Comparison of ENCODE assay signal across 10 mouse cellular contexts in the genomic region with DNA sequence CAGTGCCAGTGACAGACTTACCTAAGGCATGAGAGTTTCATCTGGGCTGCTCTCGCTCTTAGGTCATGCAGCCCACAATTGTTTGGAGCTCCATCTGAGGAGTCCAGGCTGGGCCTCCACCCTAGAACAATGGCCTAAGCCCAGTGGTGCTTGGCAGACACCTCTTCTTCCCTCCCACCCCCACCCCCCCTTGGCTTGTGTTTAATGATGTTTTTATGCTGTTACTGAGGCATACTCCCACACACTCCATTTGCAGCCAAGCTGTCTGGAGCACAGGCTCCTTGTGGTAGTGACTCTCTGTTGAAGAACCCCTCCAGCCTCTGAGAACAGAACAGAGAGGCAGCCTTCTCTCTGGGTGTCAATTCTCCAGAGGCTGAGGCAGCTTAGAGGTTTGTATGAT.
A peak's percentile ranks its signal among the peaks of the same experiment; 100 is the strongest.
DNase-seq lines count a peak whose midpoint lies in the region; ATAC-seq lines count a peak whose summit lies in the region.
"Had no signal": no experiment of that assay in that cellular context is flagged by ENCODE, and none has a peak within 500 bp of the region (broad histone marks: within the 10 kb centered on the region; RNA-seq: fewer than 3 reads in every experiment).

No protein-coding gene starts in this region.

- ATAC-seq in kidney, embryonic 14.5 days (ENCODE audit: low FRiP score, low TSS enrichment): peak; percentile 83
- peak; percentile 52 for ATAC-seq in heart, embryonic 16.5 days (replicated peaks; ENCODE audit: extremely low read depth, insufficient read depth, low FRiP score)
- no peak for ATAC-seq in liver, embryonic 11.5 days (replicated peaks; ENCODE audit: low FRiP score)

- no peaks in the 10 kb centered on the region for H3K9me3 ChIP-seq in kidney, embryonic 14.5 days (ENCODE audit: control insufficient read depth, low read length)
- H3K9me3 ChIP-seq in heart, embryonic 16.5 days (replicated peaks; ENCODE audit: control insufficient read depth, low read length): no peaks in the 10 kb centered on the region
- H3K9me3 ChIP-seq in liver, embryonic 11.5 days (ENCODE audit: control insufficient read depth, low read length): no peaks in the 10 kb centered on the region

- DNase-seq in kidney, postnatal 14 days: no peak
- peak; percentile 62 for DNase-seq in right cerebral cortex, adult 18-20 months
- DNase-seq in right cerebral cortex, postnatal 14 days: no peak
- peak; percentile 74 for DNase-seq in skeletal muscle tissue, adult 2 months (ENCODE audit: low read depth, low spot score)
- no peak for DNase-seq in adrenal gland, adult (ENCODE audit: inconsistent age in 2 of 2, low spot score in 1 of 2)
- DNase-seq in liver, embryonic 11.5 days (ENCODE audit: low spot score): no peak
- DNase-seq: kidney, adult 11 months had no signal

- no peak overlapping the region for H3K27ac ChIP-seq in kidney, embryonic 14.5 days (ENCODE audit: low read depth, low read length)
- no peak overlapping the region for H3K27ac ChIP-seq in heart, embryonic 16.5 days (ENCODE audit: low read length)
- no peak overlapping the region for H3K27ac ChIP-seq in liver, embryonic 11.5 days (ENCODE audit: low read depth, low read length)

- peaks cover 9% of the 10 kb centered on the region; the same call in 1 of the 2 replicates for H3K36me3 ChIP-seq in kidney, embryonic 14.5 days (ENCODE audit: control insufficient read depth, insufficient read depth, low read length)
- peaks cover 5% of the 10 kb centered on the region; the same call in 1 of the 2 replicates for H3K36me3 ChIP-seq in heart, embryonic 16.5 days (ENCODE audit: control insufficient read depth, insufficient read depth)
- H3K36me3 ChIP-seq in liver, embryonic 11.5 days (ENCODE audit: control insufficient read depth, insufficient read depth, low read length): peaks cover 3% of the 10 kb centered on the region; the same call in 1 of the 2 replicates

- 70% methylated on average over 1 of the region's 1 CpGs for WGBS in kidney, embryonic 14.5 days
- WGBS in heart, embryonic 16.5 days: 74% methylated on average over 1 of the region's 1 CpGs
- 76% methylated on average over 1 of the region's 1 CpGs for WGBS in liver, embryonic 11.5 days

- no peak overlapping the region for H3K4me3 ChIP-seq in kidney, embryonic 14.5 days (ENCODE audit: low read length)
- H3K4me3 ChIP-seq in heart, embryonic 16.5 days (ENCODE audit: low read length): no peak overlapping the region
- no peak overlapping the region for H3K4me3 ChIP-seq in liver, embryonic 11.5 days (ENCODE audit: low read depth, low read length)

- no peaks in the 10 kb centered on the region for H3K27me3 ChIP-seq in kidney, embryonic 14.5 days (ENCODE audit: control insufficient read depth, insufficient read depth, low read length)
- H3K27me3 ChIP-seq in heart, embryonic 16.5 days (ENCODE audit: control insufficient read depth, insufficient read depth, low read length): no peaks in the 10 kb centered on the region
- H3K27me3 ChIP-seq in liver, embryonic 11.5 days (replicated peaks; ENCODE audit: control insufficient read depth, insufficient read depth, low read length): no peaks in the 10 kb centered on the region
- H3K27me3 ChIP-seq: CH12.LX had no signal

- no peaks in the 10 kb centered on the region for H3K4me1 ChIP-seq in kidney, embryonic 14.5 days (ENCODE audit: control insufficient read depth, insufficient read depth, low read length)
- H3K4me1 ChIP-seq in heart, embryonic 16.5 days (ENCODE audit: control insufficient read depth, insufficient read depth, low read length): no peaks in the 10 kb centered on the region
- no peaks in the 10 kb centered on the region for H3K4me1 ChIP-seq in liver, embryonic 11.5 days (replicated peaks; ENCODE audit: control insufficient read depth, insufficient read depth, low read length)

- no peak overlapping the region for H3K9ac ChIP-seq in kidney, embryonic 14.5 days (ENCODE audit: low read depth, low read length)
- no peak overlapping the region for H3K9ac ChIP-seq in heart, embryonic 16.5 days (ENCODE audit: low read length)
- H3K9ac ChIP-seq in liver, embryonic 11.5 days (ENCODE audit: low read depth, low read length): no peak overlapping the region

- no peak overlapping the region for H3K4me2 ChIP-seq in kidney, embryonic 14.5 days (replicated peaks; ENCODE audit: low read depth, low read length)
- no peak overlapping the region for H3K4me2 ChIP-seq in heart, embryonic 16.5 days (ENCODE audit: low read depth, low read length)
- no peak overlapping the region for H3K4me2 ChIP-seq in liver, embryonic 11.5 days

Comparison
In these comparisons a context has a peak if more than half of its experiments do, and no peak if none do; other contexts are left out.
1. DNase-seq: peak in right cerebral cortex, adult 18-20 months (single experiment) and skeletal muscle tissue, adult 2 months (single experiment); none in kidney, postnatal 14 days (single experiment), right cerebral cortex, postnatal 14 days (single experiment), adrenal gland, adult (0 of 2) and liver, embryonic 11.5 days (single experiment).